Mouse (Mus musculus) layer of hippocampus, adult 9-11 months (tissue): ENCODE measurements at regions not wholly inside any gene's neighbourhood (a gene's known extent, or its start where the extent isn't known, plus 50 kb on each side); places are given as distances from the start of the nearest gene placed in this dataset.
A peak's percentile ranks its signal among the peaks of the same experiment; 100 is the strongest.

Source experiments
- DNase-seq: peaks from one replicate; pipeline ENCODE4 v3.0.0; 2022

- no peak for DNase-seq
Measured at GRCm38 (mm10) chr10:23478902-23479301, 128.3 kb upstream of the Eya4 start.

- DNase-seq: peak; percentile 56
Measured at GRCm38 (mm10) chr10:23477104-23477503, 126.5 kb upstream of the Eya4 start.

GRCm38 (mm10) chr10:23450997-23451396, 100.4 kb upstream of the Eya4 start:
- no peak for DNase-seq

GRCm38 (mm10) chr10:23450647-23450979, 100.0 kb upstream of the Eya4 start:
- DNase-seq: no peak

GRCm38 (mm10) chr10:23449860-23450646, 99.5 kb upstream of the Eya4 start:
- DNase-seq: no peak

- DNase-seq: no peak
Measured at GRCm38 (mm10) chr10:23448976-23449859, 98.6 kb upstream of the Eya4 start.

GRCm38 (mm10) chr10:23430376-23430775, 79.8 kb upstream of the Eya4 start:
- no peak for DNase-seq

- peak; percentile 73 for DNase-seq
Measured at GRCm38 (mm10) chr10:23413794-23414518, 63.4 kb upstream of the Eya4 start.

GRCm38 (mm10) chr10:23403351-23403938, 52.9 kb upstream of the Eya4 start:
- no peak for DNase-seq
